Mouse (Mus musculus) ovary, postnatal 36 days (tissue): ENCODE measurements around the gene Agxt.
A peak's percentile ranks its signal among the peaks of the same experiment; 100 is the strongest.

Source experiments
- DNase-seq: peaks from one replicate; pipeline ENCODE4 v3.0.0; 2022; ENCODE audit warnings: low spot score, mixed read lengths

Agxt gene

GRCm38 (mm10) chr1:93135036-93135526 is at the start of gene Agxt:
Gene Agxt (plus strand): TSS chr1:93135240.
- DNase-seq, result no peak

- no peak for DNase-seq
These were observed 42.5 kb upstream of the Agxt start for GRCm38 (mm10) chr1:93092582-93092981.

GRCm38 (mm10) chr1:93098956-93099355 is 36.1 kb upstream of the Agxt start:
- DNase-seq, result peak; percentile 29

GRCm38 (mm10) chr1:93100243-93100575 is 34.8 kb upstream of the Agxt start:
- peak; percentile 18 for DNase-seq

- peak; percentile 22 for DNase-seq
These were observed 34.2 kb upstream of the Agxt start for GRCm38 (mm10) chr1:93100576-93101491.

- DNase-seq, result peak; percentile 14
These were observed 33.4 kb upstream of the Agxt start, which contains the start of gene Kif1a for GRCm38 (mm10) chr1:93101571-93102061. Gene Kif1a (minus strand): TSS chr1:93101951.

GRCm38 (mm10) chr1:93102700-93103099 is 32.3 kb upstream of the Agxt start:
- no peak for DNase-seq

- peak; percentile 73 for DNase-seq
These were observed 20.2 kb upstream of the Agxt start for GRCm38 (mm10) chr1:93114713-93115463.

- DNase-seq, result no peak
These were observed 19.6 kb upstream of the Agxt start for GRCm38 (mm10) chr1:93115471-93115870.

GRCm38 (mm10) chr1:93118816-93119215 is 16.2 kb upstream of the Agxt start:
- DNase-seq, result no peak

GRCm38 (mm10) chr1:93123179-93123854 is 11.7 kb upstream of the Agxt start:
- DNase-seq, result no peak

GRCm38 (mm10) chr1:93124066-93124465 is 11.0 kb upstream of the Agxt start:
- DNase-seq, result no peak

GRCm38 (mm10) chr1:93125256-93125655 is 9.8 kb upstream of the Agxt start:
- no peak for DNase-seq

GRCm38 (mm10) chr1:93128209-93128608 is 6.8 kb upstream of the Agxt start:
- DNase-seq, result no peak

GRCm38 (mm10) chr1:93128710-93129349 is 6.2 kb upstream of the Agxt start:
- DNase-seq, result peak; percentile 55

- DNase-seq, result no peak
These were observed 4.6 kb upstream of the Agxt start for GRCm38 (mm10) chr1:93130242-93130983.

- no peak for DNase-seq
These were observed 2.4 kb upstream of the Agxt start for GRCm38 (mm10) chr1:93132676-93133075.

- DNase-seq, result no peak
These were observed 3.5 kb downstream of the Agxt start for GRCm38 (mm10) chr1:93138534-93138933.

GRCm38 (mm10) chr1:93139713-93140112 is 4.7 kb downstream of the Agxt start:
- DNase-seq, result no peak

- DNase-seq, result no peak
These were observed 7.8 kb downstream of the Agxt start for GRCm38 (mm10) chr1:93142871-93143270.

- no peak for DNase-seq
These were observed 9.1 kb downstream of the Agxt start for GRCm38 (mm10) chr1:93144176-93144575.
